Mouse (Mus musculus) gastrocnemius, postnatal 36 days (tissue): ENCODE measurements around the gene Mipol1. TPM values are rescaled to one million over a fixed set of nuclear protein-coding genes. Genes with fewer than 3 reads are reported as not detected.
A peak's percentile ranks its signal among the peaks of the same experiment; 100 is the strongest.
"Not testable (repeated sequence)": the region's sequence is repeated elsewhere in the genome, so short reads cannot be mapped to it uniquely, and the experiment has no call there.

Source experiments
- DNase-seq, 2 experiments: peaks; one replicate each; pipeline ENCODE4 v3.0.0; 2022
- intact Hi-C: fragments of 180-260 bp; cut with DNase I; formaldehyde crosslinking; loops from one replicate; pipeline ENCODE4 v1.15.1; 2025
- long read RNA-seq, 2 experiments: library from polyadenylated mRNA; stranded (forward); transcript quantifications; one replicate each; pipeline ENCODE4 v2.0.0; 2021
- total RNA-seq, 2 experiments: library from RNA; stranded (reverse); gene quantifications; 2 replicates each; pipeline ENCODE4 v1.2.3; 2021

Gene Mipol1
- 1 to 10 TPM; 2.4 to 2.6 TPM for total RNA-seq
- long read RNA-seq, experiment 1, partial matches to known transcripts: 1 of 8 reads
- long read RNA-seq, experiment 1, other reads (novel, unspliced or antisense): 6 of 8 reads
- long read RNA-seq, experiment 2, partial matches to known transcripts: 1 of 7 reads
- long read RNA-seq, experiment 2, other reads (novel, unspliced or antisense): 5 of 7 reads

- DNase-seq: peak; percentile 78 to 81
- intact Hi-C loops: no loop called here
Measured at GRCm38 (mm10) chr12:57230192-57230706, at the start of gene Mipol1, which contains the start of gene Prps1l3. Gene Mipol1 (plus strand): TSS chr12:57230427. Gene Prps1l3 (plus strand): TSS chr12:57230412.

DNA sequence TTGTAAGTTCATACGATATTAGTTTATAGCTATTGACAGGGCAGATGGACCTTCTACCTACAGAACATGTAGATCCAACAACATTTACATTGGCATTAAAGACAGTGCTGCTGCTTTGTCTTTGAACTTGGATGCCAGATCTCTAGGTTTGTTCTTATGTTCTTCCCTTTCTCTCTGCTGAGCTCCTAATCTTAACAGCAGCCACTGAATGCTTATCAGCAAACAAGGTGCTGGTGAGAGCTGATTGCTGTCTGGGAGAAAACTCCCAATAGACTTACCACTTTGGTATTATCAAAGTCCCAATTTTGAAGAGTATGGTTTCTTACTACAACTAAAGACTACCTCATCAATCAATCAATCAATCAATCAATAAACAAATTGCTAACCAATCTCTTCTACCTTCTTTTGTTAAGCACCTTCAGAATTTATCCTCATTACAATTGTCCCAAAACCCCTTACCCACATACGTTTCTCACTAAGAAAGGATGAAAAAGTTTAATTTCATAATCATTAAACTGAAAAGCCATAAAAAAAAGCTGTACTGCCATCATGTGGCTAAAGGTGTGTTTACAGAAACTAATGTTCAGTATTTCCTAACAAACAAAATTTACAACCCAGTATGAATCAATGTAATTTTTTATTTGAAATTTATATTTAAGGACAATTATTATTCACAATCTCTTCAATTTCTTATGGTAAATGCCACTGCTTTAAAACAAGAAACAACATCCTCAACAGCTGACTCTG, 45.7 kb upstream of the Mipol1 start:
- intact Hi-C loops: no loop called here
- no peak for DNase-seq

GRCm38 (mm10) chr12:57185475-57185874, 44.8 kb upstream of the Mipol1 start:
- DNase-seq: no peak
- intact Hi-C loops: no loop called here

- intact Hi-C loops: no loop called here
- no peak for DNase-seq
Measured at GRCm38 (mm10) chr12:57186126-57186525, 44.1 kb upstream of the Mipol1 start.

GRCm38 (mm10) chr12:57187032-57187431, 43.2 kb upstream of the Mipol1 start:
- DNase-seq: no peak
- intact Hi-C loops: no loop called here

GRCm38 (mm10) chr12:57194609-57195008, 35.6 kb upstream of the Mipol1 start:
- intact Hi-C loops: no loop called here

DNA sequence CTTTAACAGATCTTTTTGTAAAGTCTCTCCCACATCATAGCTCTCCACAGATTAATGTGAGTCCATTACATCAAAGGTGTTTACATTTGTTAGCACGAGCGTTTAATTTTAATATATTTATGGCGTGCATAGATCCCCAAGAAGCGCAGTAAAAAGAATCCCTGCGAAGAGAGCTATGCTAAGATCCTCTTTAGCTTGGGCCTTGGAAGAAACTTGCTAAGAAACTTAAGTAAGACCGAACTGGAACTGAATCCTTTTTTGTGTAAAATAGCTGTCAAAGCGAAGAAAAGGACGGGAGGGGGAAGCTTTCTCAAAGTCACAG, 34.0 kb upstream of the Mipol1 start:
- DNase-seq: no peak
- intact Hi-C loops: no loop called here

More at GRCm38 (mm10) chr12:57194609-57195008, 35.6 kb upstream of the Mipol1 start:
- no peak for DNase-seq

GRCm38 (mm10) chr12:57196608-57197362, 33.4 kb upstream of the Mipol1 start:
- DNase-seq: peak; percentile 11 to 34
- intact Hi-C loops: no loop called here

DNA sequence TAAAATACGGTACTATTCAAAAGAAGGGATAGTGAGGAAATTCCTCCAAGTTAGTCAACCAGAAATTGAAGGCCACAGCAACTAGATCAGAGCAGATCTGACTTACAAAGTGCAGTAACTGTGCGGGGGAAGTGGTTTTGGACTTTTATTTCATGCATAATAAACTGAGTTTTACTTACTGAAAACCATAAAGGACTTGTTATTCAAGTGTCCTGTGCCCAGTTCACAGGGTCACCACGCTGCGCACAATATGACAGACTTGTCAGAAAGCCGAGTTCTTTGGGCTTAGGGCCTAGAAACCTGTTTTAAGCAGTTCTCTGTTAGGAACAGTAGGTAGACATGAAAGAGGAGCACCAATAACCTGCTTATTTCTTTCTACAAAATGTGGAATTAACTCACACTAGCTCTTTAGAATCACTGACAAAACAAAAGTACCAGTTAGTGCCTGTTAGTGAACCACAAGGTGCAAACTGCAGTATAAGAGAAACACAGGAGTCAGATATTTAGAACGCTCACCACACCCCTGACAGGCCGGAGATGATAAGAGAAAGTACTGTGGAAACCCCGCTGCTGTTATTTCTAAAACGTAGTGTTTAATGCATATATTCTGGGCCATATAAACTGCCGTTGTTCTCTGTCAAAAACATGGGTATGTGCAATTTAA, 32.7 kb upstream of the Mipol1 start, which contains the start of gene Slc25a21:
Gene Slc25a21 (minus strand): TSS at position 110 of the 664 bp plus-strand sequence.
- DNase-seq: no peak
- intact Hi-C loops: no loop called here

DNA sequence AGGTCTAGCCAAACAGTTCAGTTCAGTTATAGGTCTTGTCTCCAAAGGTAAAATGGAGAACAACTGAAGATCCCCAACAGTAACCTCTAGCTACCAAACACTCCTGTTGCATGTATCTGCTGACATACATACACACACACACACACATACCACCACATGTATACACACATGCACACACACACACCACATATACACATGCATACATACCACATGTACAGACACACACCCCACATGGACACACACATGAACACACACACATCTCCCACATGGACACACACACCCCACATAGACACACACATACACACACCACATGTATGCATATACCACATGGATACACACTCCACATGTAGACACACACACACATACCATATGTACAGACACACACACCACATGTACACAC, 32.0 kb upstream of the Mipol1 start:
- intact Hi-C loops: no loop called here
- DNase-seq: no peak

DNA sequence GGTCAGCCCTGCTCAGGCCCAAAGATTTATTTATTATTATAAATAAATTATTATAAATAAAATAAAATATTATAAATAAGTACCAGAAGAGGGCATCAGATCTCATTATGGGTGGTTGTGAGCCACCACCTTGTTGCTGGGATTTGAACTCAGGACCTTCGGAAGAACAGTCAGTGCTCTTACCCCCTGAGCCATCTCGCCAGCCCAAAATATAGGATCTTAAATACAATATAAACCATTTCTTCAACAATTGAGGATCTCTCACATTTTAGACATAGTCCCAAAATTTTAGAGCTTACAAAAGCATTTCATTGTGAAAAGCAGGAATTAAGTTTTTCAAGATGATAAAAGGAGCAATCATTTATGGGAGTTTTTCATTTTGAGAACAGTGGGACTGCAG, 30.8 kb upstream of the Mipol1 start:
- DNase-seq: no peak
- intact Hi-C loops: no loop called here

DNA sequence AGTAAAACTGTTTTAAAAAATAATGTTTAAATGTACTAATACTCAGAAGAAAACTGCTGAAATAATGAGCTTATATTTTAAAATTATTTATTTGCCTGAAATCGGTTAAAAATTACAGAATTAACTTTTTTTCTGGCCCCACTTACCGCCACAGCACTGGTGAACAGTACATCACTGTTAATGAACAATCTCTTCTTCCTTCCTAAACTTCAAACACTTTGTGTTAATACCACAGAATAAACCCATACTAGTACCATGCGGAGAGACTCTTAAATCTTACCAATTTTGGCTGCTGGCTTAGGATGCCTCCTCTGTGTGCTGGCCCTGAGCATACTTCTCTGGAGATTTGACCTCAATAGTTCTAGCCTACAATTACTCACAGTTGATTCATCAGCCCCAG, 28.3 kb upstream of the Mipol1 start:
- intact Hi-C loops: no loop called here
- no peak for DNase-seq

- no peak for DNase-seq
- intact Hi-C loops: no loop called here
Measured at GRCm38 (mm10) chr12:57204276-57204851, 25.9 kb upstream of the Mipol1 start.

DNA sequence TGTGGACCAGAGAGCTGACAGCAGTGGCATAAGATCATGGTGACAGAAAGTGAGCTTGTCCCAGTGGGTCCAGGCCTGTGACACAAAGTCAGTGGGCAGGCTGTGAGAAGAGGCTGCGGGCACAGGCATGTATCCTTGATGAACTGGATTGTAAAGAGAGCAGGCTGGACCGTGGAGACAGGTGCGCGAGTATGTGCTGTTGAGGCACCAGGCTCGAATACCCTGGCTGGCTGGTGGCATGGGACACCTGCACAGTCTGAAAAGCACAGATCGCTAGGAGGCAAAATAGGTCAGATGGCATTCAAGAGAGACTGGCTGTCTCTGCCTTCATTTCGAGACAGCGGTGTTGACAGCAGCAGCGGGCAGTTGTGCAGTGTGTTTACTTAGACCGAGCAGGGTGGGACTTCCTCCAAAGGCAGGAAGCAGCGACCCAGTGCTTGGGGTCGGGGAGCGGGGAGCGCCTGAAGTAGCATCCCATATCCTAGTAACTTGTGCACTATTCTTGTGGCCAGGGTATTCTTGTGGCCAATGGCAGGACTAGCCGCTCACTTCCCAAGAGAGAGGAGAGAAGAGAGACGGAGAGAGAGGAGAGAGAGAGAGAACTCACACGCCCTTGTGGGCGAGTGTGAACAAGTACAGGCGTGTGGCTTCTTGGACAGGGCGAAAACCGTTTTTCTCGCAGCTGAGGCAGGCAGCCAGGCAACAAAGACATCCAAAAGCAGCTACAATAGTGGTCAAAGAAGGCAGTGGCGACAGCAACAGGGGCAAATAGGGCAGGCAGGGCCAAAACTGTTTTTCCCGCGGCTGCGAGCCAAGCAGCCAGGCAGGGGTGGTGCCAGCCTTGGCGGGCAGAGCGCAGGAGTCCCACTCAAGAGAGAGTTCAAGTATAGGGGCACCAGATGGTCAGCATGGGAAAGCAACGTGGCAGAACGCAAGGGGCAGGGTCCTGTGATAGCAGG, 18.6 kb upstream of the Mipol1 start:
- DNase-seq: peak; percentile 28 to 29
- intact Hi-C loops: no loop called here

- intact Hi-C loops, DNase-seq: not testable (repeated sequence)
Measured at GRCm38 (mm10) chr12:57212463-57212862, 17.8 kb upstream of the Mipol1 start.

- no peak for DNase-seq
- intact Hi-C loops: no loop called here
Measured at GRCm38 (mm10) chr12:57226411-57226810, 3.8 kb upstream of the Mipol1 start.

DNA sequence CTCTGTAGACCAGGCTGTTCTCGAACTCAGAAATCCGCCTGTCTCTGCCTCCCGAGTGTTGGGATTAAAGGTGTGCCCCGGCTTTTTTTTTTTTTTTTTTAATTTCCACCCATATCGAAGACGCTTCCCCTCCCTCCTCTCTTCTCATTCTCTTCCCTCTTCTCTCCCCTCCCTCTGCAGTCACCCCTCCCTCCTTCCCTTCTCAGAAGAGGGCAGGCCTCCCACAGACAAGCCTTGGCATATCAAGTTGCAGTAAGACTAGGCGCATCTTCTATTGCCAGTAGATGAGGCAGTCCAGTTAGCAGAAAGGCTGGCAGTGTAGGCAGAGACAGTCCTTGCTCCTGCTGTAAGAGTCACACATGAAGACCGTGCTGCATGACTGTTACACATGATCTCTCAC, 2.5 kb upstream of the Mipol1 start:
- intact Hi-C loops: no loop called here
- DNase-seq: no peak

GRCm38 (mm10) chr12:57229703-57230102, 524 bp upstream of the Mipol1 start:
- DNase-seq: no peak
- intact Hi-C loops: no loop called here
